Mouse (Mus musculus): Measurements from ENCODE around the gene Igdcc3.

Igdcc3 gene

GRCm38 (mm10) chr9:65141306-65141975 is 452 bp downstream of the Igdcc3 start:
- peak; percentile 20 for DNase-seq

- DNase-seq = no peak
These were observed 958 bp downstream of the Igdcc3 start for GRCm38 (mm10) chr9:65141976-65142318.

GRCm38 (mm10) chr9:65142399-65142798 is 1.4 kb downstream of the Igdcc3 start:
- DNase-seq = no peak

GRCm38 (mm10) chr9:65146001-65146400 is 5.0 kb downstream of the Igdcc3 start:
- no peak for DNase-seq

- no peak for DNase-seq
These were observed 7.5 kb downstream of the Igdcc3 start for GRCm38 (mm10) chr9:65148507-65148906.

- DNase-seq = no peak
These were observed 11.8 kb downstream of the Igdcc3 start for GRCm38 (mm10) chr9:65152711-65153330.

- peak; percentile 47 for DNase-seq
These were observed 12.3 kb downstream of the Igdcc3 start for GRCm38 (mm10) chr9:65153331-65153711.

GRCm38 (mm10) chr9:65154692-65155455 is 13.9 kb downstream of the Igdcc3 start:
- DNase-seq = peak; percentile 48

GRCm38 (mm10) chr9:65156604-65157003 is 15.6 kb downstream of the Igdcc3 start:
- no peak for DNase-seq

GRCm38 (mm10) chr9:65157631-65158030 is 16.6 kb downstream of the Igdcc3 start:
- no peak for DNase-seq

GRCm38 (mm10) chr9:65161188-65161587 is 20.2 kb downstream of the Igdcc3 start:
- no peak for DNase-seq

GRCm38 (mm10) chr9:65161881-65162280 is 20.9 kb downstream of the Igdcc3 start:
- DNase-seq = no peak

GRCm38 (mm10) chr9:65162711-65163639 is 22.0 kb downstream of the Igdcc3 start:
- no peak for DNase-seq

- DNase-seq = no peak
These were observed 23.9 kb downstream of the Igdcc3 start for GRCm38 (mm10) chr9:65164870-65165269.

GRCm38 (mm10) chr9:65166386-65166785 is 25.4 kb downstream of the Igdcc3 start:
- no peak for DNase-seq

GRCm38 (mm10) chr9:65168534-65168933 is 27.5 kb downstream of the Igdcc3 start:
- DNase-seq = no peak

GRCm38 (mm10) chr9:65168952-65169351 is 28.0 kb downstream of the Igdcc3 start:
- no peak for DNase-seq

GRCm38 (mm10) chr9:65172654-65173053 is 31.7 kb downstream of the Igdcc3 start:
- no peak for DNase-seq

- DNase-seq = no peak
These were observed 34.4 kb downstream of the Igdcc3 start for GRCm38 (mm10) chr9:65175234-65175938.

- DNase-seq = no peak
These were observed 35.2 kb downstream of the Igdcc3 start for GRCm38 (mm10) chr9:65175939-65176871.

- no peak for DNase-seq
These were observed 36.5 kb downstream of the Igdcc3 start for GRCm38 (mm10) chr9:65177497-65177896.
